Mouse (Mus musculus): ENCODE measurements around the gene Galt. TPM values are rescaled to one million over a fixed set of nuclear protein-coding genes. Genes with fewer than 3 reads are reported as not detected.
"Not testable (repeated sequence)": the region's sequence is repeated elsewhere in the genome, so short reads cannot be mapped to it uniquely, and the experiment has no call there.

Galt gene
- polyA plus RNA-seq, 1 experiment = 276 TPM

GRCm38 (mm10) chr4:41774002-41774401, 19.0 kb downstream of the Galt start, which contains the start of gene Ccl27a:
Gene Ccl27a (minus strand): TSS chr4:41774247.
- H3K4me1 ChIP-seq (ENCODE audit: control insufficient read depth, insufficient read depth, low read length) = not testable (repeated sequence)
- peak within 1 kb of the TSS; percentile 71 for H3K4me3 ChIP-seq (ENCODE audit: insufficient read depth, low read length)
- peak; percentile 18; the same call in 1 of the 2 replicates for TF ChIP-seq POLR2A (IDR thresholded peaks at IDR 0.05; ENCODE audit: extremely low read depth, insufficient read depth, low read length)
- H3K27ac ChIP-seq (ENCODE audit: insufficient read depth, low read length) = peak within 1 kb of the TSS; percentile 92

GRCm38 (mm10) chr4:41774506-41774905, 19.5 kb downstream of the Galt start:
- not testable (repeated sequence) for H3K4me3 ChIP-seq (ENCODE audit: insufficient read depth, low read length); H3K27ac ChIP-seq (ENCODE audit: insufficient read depth, low read length); H3K4me1 ChIP-seq (ENCODE audit: control insufficient read depth, insufficient read depth, low read length)

GRCm38 (mm10) chr4:41775840-41776239, 20.8 kb downstream of the Galt start:
- not testable (repeated sequence) for H3K4me3 ChIP-seq (ENCODE audit: insufficient read depth, low read length); H3K27ac ChIP-seq (ENCODE audit: insufficient read depth, low read length); H3K4me1 ChIP-seq (ENCODE audit: control insufficient read depth, insufficient read depth, low read length)

- H3K4me3 ChIP-seq (ENCODE audit: insufficient read depth, low read length); H3K4me1 ChIP-seq (ENCODE audit: control insufficient read depth, insufficient read depth, low read length); H3K27ac ChIP-seq (ENCODE audit: insufficient read depth, low read length): not testable (repeated sequence)
Measured at GRCm38 (mm10) chr4:41781271-41781670, 26.2 kb downstream of the Galt start.

- not testable (repeated sequence) for H3K4me3 ChIP-seq (ENCODE audit: insufficient read depth, low read length); H3K27ac ChIP-seq (ENCODE audit: insufficient read depth, low read length); H3K4me1 ChIP-seq (ENCODE audit: control insufficient read depth, insufficient read depth, low read length)
Measured at GRCm38 (mm10) chr4:41781748-41782485, 26.9 kb downstream of the Galt start.

- not testable (repeated sequence) for H3K4me3 ChIP-seq (ENCODE audit: insufficient read depth, low read length); H3K27ac ChIP-seq (ENCODE audit: insufficient read depth, low read length); H3K4me1 ChIP-seq (ENCODE audit: control insufficient read depth, insufficient read depth, low read length)
Measured at GRCm38 (mm10) chr4:41782711-41783110, 27.7 kb downstream of the Galt start.

GRCm38 (mm10) chr4:41783197-41783596, 28.2 kb downstream of the Galt start:
- H3K27ac ChIP-seq (ENCODE audit: insufficient read depth, low read length) = 0 out of 2 replicates have a peak overlapping the region, but pooled peaks have one; percentile 35
- not testable (repeated sequence) for H3K4me1 ChIP-seq (ENCODE audit: control insufficient read depth, insufficient read depth, low read length); H3K4me3 ChIP-seq (ENCODE audit: insufficient read depth, low read length)

Other genes starting within 250 kb of the Galt start
- gene 1110017D15Rik, start 237.9 kb upstream of the Galt start, polyA plus RNA-seq (2012; rRNA removed) = 4.6 and 4.9 TPM in 2 replicates
- 159 and 165 TPM in 2 replicates for gene Fam219a, start 185.7 kb upstream of the Galt start, polyA plus RNA-seq (2012; rRNA removed)
- gene Dnaic1, start 185.5 kb upstream of the Galt start, polyA plus RNA-seq (2012; rRNA removed) = 9.8 and 12.5 TPM in 2 replicates
- gene Enho, start 114.9 kb upstream of the Galt start, polyA plus RNA-seq (2012; rRNA removed) = 88.2 and 97.6 TPM in 2 replicates
- 59.8 and 67.8 TPM in 2 replicates for gene Cntfr, start 58.1 kb upstream of the Galt start, polyA plus RNA-seq (2012; rRNA removed)
- gene Il11ra1, start 55.2 kb upstream of the Galt start, polyA plus RNA-seq (2012; rRNA removed) = 50.6 and 51.6 TPM in 2 replicates
- 31.6 and 37.4 TPM in 2 replicates for gene Rpp25l, start 41.7 kb upstream of the Galt start, polyA plus RNA-seq (2012; rRNA removed)
- 205 TPM in 2 replicates for gene Dctn3, start 32.1 kb upstream of the Galt start, polyA plus RNA-seq (2012; rRNA removed)
- gene Arid3c, start 24.1 kb upstream of the Galt start, polyA plus RNA-seq (2012; rRNA removed) = 0.34 and 0.46 TPM in 2 replicates
- 80.7 and 83.9 TPM in 2 replicates for gene Sigmar1, start 929 bp downstream of the Galt start, polyA plus RNA-seq (2012; rRNA removed)
- gene Ccl27a, start 19.0 kb downstream of the Galt start, polyA plus RNA-seq (2012; rRNA removed) = 697 and 730 TPM in 2 replicates
- not detected in 2 replicates for gene Gm21541, start 148.4 kb downstream of the Galt start, polyA plus RNA-seq (2012; rRNA removed)
- 59.6 and 75.3 TPM in 2 replicates for gene Gm20878, start 186.3 kb downstream of the Galt start, polyA plus RNA-seq (2012; rRNA removed)
- 3.9 and 4.6 TPM in 2 replicates for gene Fam205a4, start 210.8 kb downstream of the Galt start, polyA plus RNA-seq (2012; rRNA removed)